Mouse (Mus musculus) brain, embryonic 14.5 days (tissue): ENCODE measurements at regions not wholly inside any gene's neighbourhood (a gene's known extent, or its start where the extent isn't known, plus 50 kb on each side); places are given as distances from the start of the nearest gene placed in this dataset.
A peak's percentile ranks its signal among the peaks of the same experiment; 100 is the strongest.
"Not testable (repeated sequence)": the region's sequence is repeated elsewhere in the genome, so short reads cannot be mapped to it uniquely, and the experiment has no call there.

Experiments used
- DNase-seq: peaks from one replicate; pipeline ENCODE4 v3.0.0-alpha.2; 2011; ENCODE audit warnings: low read depth
- CTCF ChIP-seq: fragments of 200-500 bp; IDR thresholded peaks from 2 replicates; pipeline ENCODE4 v1.5.1; 2012; ENCODE audit warnings: inconsistent platforms, mild to moderate bottlenecking, moderate library complexity, borderline replicate concordance; ENCODE audit not compliant: insufficient read depth, insufficient read length; ENCODE audit errors: extremely low read depth
- POLR2A ChIP-seq: fragments of 200-500 bp; IDR thresholded peaks from 2 replicates; pipeline ENCODE4 v1.6.1; 2012; ENCODE audit warnings: mild to moderate bottlenecking, inconsistent platforms, borderline replicate concordance; ENCODE audit not compliant: poor library complexity, insufficient read depth, insufficient read length, severe bottlenecking; ENCODE audit errors: extremely low read depth

- TF ChIP-seq POLR2A (no peak), CTCF (no peak)
- DNase-seq: no peak
Measured at GRCm38 (mm10) chr12:15459429-15459828, 357.3 kb downstream of the Trib2 start.

- DNase-seq: not testable (repeated sequence)
Measured at GRCm38 (mm10) chr12:15456369-15456768, 360.4 kb downstream of the Trib2 start.

- TF ChIP-seq CTCF (no peak), POLR2A (no peak)
- no peak for DNase-seq
Measured at GRCm38 (mm10) chr12:15455744-15456143, 361.0 kb downstream of the Trib2 start.

GRCm38 (mm10) chr12:15449484-15449883 is 367.2 kb downstream of the Trib2 start:
- TF ChIP-seq CTCF (no peak), POLR2A (no peak)
- DNase-seq: no peak

- TF ChIP-seq CTCF (no peak), POLR2A (no peak)
- peak; percentile 86 for DNase-seq
Measured at GRCm38 (mm10) chr12:15416180-15416766, 400.4 kb downstream of the Trib2 start.

- TF ChIP-seq POLR2A (no peak), CTCF (no peak)
- peak; percentile 71 for DNase-seq
Measured at GRCm38 (mm10) chr12:15410419-15410818, 406.3 kb downstream of the Trib2 start.

GRCm38 (mm10) chr12:15407577-15407976 is 409.1 kb downstream of the Trib2 start:
- not testable (repeated sequence) for DNase-seq

GRCm38 (mm10) chr12:15392641-15393040 is 424.1 kb downstream of the Trib2 start:
- DNase-seq: peak; percentile 27
- TF ChIP-seq CTCF: no peak
- no peak for TF ChIP-seq POLR2A

GRCm38 (mm10) chr12:15388574-15388973 is 428.1 kb downstream of the Trib2 start:
- TF ChIP-seq CTCF: no peak
- no peak for TF ChIP-seq POLR2A
- no peak for DNase-seq

- no peak for DNase-seq
- no peak for TF ChIP-seq CTCF
- no peak for TF ChIP-seq POLR2A
Measured at GRCm38 (mm10) chr12:15357808-15358207, 458.9 kb downstream of the Trib2 start.

- peak; percentile 6 for DNase-seq
- no peak for TF ChIP-seq POLR2A
- TF ChIP-seq CTCF: no peak
Measured at GRCm38 (mm10) chr12:15320697-15321449, 495.8 kb downstream of the Trib2 start.

- no peak for TF ChIP-seq POLR2A
- no peak for DNase-seq
Measured at GRCm38 (mm10) chr12:15319647-15320046, 497.1 kb downstream of the Trib2 start.
